Mouse (Mus musculus) midbrain, embryonic 12.5 days (tissue): ENCODE data around the gene Gpr152. TPM values are rescaled to one million over a fixed set of nuclear protein-coding genes. Genes with fewer than 3 reads are reported as not detected.

Source experiments
- ATAC-seq: fragments of 200-750 bp; cut with Nextera tagmentation; 2 replicates; pipeline ENCODE4 v1.8.0; 2017; ENCODE audit warnings: low read depth, moderate TSS enrichment, moderate library complexity; ENCODE audit not compliant: low FRiP score
- H3K27ac ChIP-seq: fragments of 300-500 bp; sonication (generic); replicated peaks from 2 replicates; pipeline ENCODE4 v1.5.1; 2016; ENCODE audit warnings: mild to moderate bottlenecking
- H3K27me3 ChIP-seq: fragments of 300-500 bp; sonication (generic); 2 replicates; pipeline ENCODE4 v1.6.1; 2016; ENCODE audit warnings: mild to moderate bottlenecking
- H3K36me3 ChIP-seq: fragments of 300-500 bp; sonication (generic); 2 replicates; pipeline ENCODE4 v1.6.1; 2016
- H3K4me1 ChIP-seq: fragments of 300-500 bp; sonication (generic); 2 replicates; pipeline ENCODE4 v1.6.1; 2016
- H3K4me2 ChIP-seq: fragments of 300-500 bp; sonication (generic); replicated peaks from 2 replicates; pipeline ENCODE4 v1.6.1; 2016; ENCODE audit warnings: mild to moderate bottlenecking, moderate library complexity
- H3K4me3 ChIP-seq: fragments of 300-500 bp; sonication (generic); 2 replicates; pipeline ENCODE4 v1.5.1; 2016; ENCODE audit warnings: mild to moderate bottlenecking
- H3K9ac ChIP-seq: fragments of 300-500 bp; sonication (generic); replicated peaks from 2 replicates; pipeline ENCODE4 v1.6.1; 2016; ENCODE audit warnings: mild to moderate bottlenecking, moderate library complexity
- H3K9me3 ChIP-seq: fragments of 300-500 bp; sonication (generic); 2 replicates; pipeline ENCODE4 v1.6.1; 2016; ENCODE audit warnings: mild to moderate bottlenecking
- WGBS: fragments of 180-500 bp; shearing (Covaris S2); methylation state at CpG from one replicate; pipeline ENCODE4 v1.1.7; 2016; 5-methylcytosine and 5-hydroxymethylcytosine counted together
- polyA plus RNA-seq: library from polyadenylated mRNA; unstranded; fragments of >200 nt; fragmentation: Nextera tagmentation; extraction: Ambion mirVana; gene quantifications from 2 replicates; pipeline ENCODE4 v1.2.1, GENCODE M21; 2016

Gene Gpr152
- polyA plus RNA-seq: not detected in 2 replicates

DNA sequence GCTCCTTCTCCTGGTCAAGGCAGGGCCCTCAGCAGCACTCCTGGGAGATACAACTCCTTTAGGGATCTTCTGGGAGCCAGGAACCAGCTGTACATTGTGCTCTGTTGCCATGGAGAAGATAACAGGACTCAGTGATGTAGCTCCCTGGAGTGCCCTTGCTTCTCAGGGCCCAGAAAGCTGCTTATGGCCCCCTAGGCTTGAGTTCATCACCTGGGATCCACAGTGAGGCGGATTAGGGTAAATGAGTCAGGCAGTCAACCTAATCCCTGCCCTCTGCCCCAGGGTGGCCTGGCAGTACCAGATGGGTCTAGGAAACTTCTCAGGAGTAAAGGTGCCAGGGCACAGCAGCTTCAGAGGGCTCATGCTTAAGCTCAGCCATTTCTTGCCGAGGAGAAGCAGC, at the start of gene Gpr152:
Gene Gpr152, plus strand, starts transcription at position 342 of the 400 bp plus-strand sequence.
- 55% methylated on average over 2 of the region's 2 CpGs for whole genome bisulfite sequencing
- H3K27ac ChIP-seq: no peak within 1 kb of the TSS

DNA sequence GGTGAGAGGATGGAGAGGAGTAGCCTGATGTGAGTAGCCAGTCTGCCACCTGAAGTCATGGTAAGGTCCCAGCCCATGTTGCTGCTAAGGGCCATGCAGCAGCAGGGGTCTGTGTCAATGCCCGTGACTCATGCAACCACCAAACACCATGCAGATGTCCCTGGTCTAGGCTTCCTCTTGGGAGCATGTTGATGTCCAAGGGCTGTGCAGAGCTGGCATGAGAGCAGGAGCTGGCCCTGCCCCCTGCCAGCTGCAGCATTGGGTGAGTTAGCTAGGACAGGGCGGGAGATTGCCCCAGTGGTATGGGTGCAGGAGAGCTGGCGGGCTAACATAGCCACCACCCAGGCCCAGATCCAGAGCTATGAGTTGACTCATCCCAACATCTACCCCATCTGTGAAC, 49.1 kb upstream of the Gpr152 start:
- Histone ChIP-seq H3K27me3 (peaks cover 10% of the 10 kb centered on the region; the same call in 1 of the 2 replicates), H3K36me3 (no peaks in the 10 kb centered on the region), H3K4me3 (no peak overlapping the region), H3K9me3 (no peaks in the 10 kb centered on the region), H3K4me2 (no peak overlapping the region), H3K9ac (no peak overlapping the region), H3K27ac (no peak overlapping the region), H3K4me1 (no peaks in the 10 kb centered on the region)
- ATAC-seq: no peak
- WGBS: 90% methylated on average over 3 of the region's 3 CpGs

More for the DNA sequence above, at the start of gene Gpr152:
- Histone ChIP-seq H3K4me2 (no peak within 1 kb of the TSS), H3K36me3 (no peaks in the 10 kb centered on the region), H3K9ac (0 out of 2 replicates have a peak within 1 kb of the TSS, but pooled peaks have one; percentile 11), H3K27me3 (no peaks in the 10 kb centered on the region; the same call in 1 of the 2 replicates), H3K4me3 (no peak within 1 kb of the TSS), H3K9me3 (no peaks in the 10 kb centered on the region), H3K4me1 (peaks cover 5% of the 10 kb centered on the region; the same call in 1 of the 2 replicates)
- ATAC-seq: no peak

DNA sequence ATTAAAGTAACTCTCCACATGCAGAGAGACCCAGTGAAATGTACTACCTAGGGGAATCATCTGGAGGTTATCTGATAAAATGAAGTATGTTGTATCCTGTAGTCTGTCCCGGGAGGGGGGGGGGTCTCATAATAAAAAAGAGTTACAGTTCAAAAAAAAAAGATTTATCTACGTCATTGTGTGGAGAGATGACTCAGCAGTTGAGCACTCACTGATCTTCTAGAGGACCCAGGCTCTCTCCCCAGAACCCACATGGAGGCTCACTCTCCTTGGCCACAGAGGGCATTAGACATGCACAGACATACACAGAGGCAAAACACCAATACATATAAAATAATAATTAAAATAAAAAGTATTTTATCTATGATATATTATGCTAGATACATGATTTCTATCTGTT, 48.2 kb upstream of the Gpr152 start:
- ATAC-seq: no peak
- Histone ChIP-seq H3K9ac (no peak overlapping the region), H3K9me3 (no peaks in the 10 kb centered on the region), H3K27ac (no peak overlapping the region), H3K4me2 (no peak overlapping the region), H3K27me3 (peaks cover 10% of the 10 kb centered on the region; the same call in 1 of the 2 replicates), H3K4me1 (peaks cover 6% of the 10 kb centered on the region), H3K4me3 (no peak overlapping the region), H3K36me3 (no peaks in the 10 kb centered on the region)
- 57% methylated on average over 2 of the region's 2 CpGs for WGBS

DNA sequence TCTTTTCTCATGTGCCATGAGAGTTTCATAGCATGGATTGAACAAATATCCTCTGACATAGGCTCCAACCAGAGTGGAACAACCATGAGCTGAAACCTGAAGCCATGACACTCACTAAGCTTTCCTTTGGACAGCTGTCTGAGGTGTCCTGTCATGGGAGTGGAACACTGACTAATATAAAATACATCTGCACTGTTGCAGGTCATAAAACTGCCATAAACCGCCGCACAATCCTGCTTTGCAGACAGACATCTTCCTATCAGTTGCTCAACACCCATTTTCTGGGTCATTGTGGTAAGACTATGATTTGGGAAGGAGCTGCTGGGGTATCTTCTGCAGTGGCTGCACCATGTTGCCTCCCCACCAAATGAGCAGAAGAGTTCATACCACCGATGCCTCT, 46.8 kb upstream of the Gpr152 start:
- H3K4me2 ChIP-seq: no peak overlapping the region
- no peak for ATAC-seq
- H3K27ac ChIP-seq: no peak overlapping the region
- H3K27me3 ChIP-seq: peaks cover 10% of the 10 kb centered on the region; the same call in 1 of the 2 replicates
- no peaks in the 10 kb centered on the region for H3K9me3 ChIP-seq
- WGBS: 96% methylated on average over 3 of the region's 3 CpGs
- H3K4me1 ChIP-seq: peaks cover 13% of the 10 kb centered on the region
- H3K36me3 ChIP-seq: no peaks in the 10 kb centered on the region
- H3K4me3 ChIP-seq: no peak overlapping the region
- H3K9ac ChIP-seq: no peak overlapping the region

DNA sequence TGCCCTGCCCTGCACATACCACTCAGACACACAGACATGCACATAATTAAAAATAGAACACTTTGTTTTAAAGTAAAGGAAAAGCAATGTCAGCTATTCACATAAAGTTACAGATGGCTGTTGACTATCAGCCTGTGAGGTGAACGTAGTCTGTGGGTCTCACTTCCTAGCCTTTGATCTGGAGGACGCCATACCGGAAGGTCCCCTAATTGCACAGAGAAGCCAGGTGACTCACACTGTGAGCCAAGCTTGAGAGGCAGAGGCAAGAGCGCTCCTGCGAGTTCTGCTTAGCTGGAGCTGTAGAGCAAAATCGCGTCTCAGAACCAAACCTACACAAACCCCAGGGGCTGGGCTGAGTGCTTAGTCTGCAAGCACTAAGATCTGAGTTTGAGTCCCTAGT, 45.8 kb upstream of the Gpr152 start:
- WGBS: 84% methylated on average over 7 of the region's 7 CpGs
- H3K27me3 ChIP-seq: peaks cover 10% of the 10 kb centered on the region; the same call in 1 of the 2 replicates

DNA sequence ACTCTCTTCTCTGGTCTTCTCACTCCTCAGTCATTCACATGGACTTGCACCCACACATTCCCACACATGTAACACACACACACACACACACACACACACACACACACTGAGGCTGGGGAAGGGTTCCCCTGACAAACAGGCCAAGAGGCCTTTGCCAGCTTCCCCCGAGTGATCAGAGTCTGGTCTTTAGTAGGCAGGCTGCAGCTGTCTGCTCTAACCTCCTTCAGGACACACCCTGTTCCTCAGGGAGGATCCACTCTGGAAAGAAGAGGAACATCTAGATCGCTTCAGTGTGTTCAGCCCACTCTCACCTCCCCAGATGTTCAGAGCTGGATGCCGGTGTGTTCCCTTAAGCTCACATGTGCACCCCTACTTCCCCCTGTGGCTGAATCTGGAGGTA, 45.2 kb upstream of the Gpr152 start:
- H3K4me3 ChIP-seq: no peak overlapping the region
- WGBS: 82% methylated on average over 3 of the region's 3 CpGs
- peaks cover 29% of the 10 kb centered on the region for H3K4me1 ChIP-seq
- no peak overlapping the region for H3K4me2 ChIP-seq
- peaks cover 9% of the 10 kb centered on the region; the same call in 1 of the 2 replicates for H3K27me3 ChIP-seq
- H3K9me3 ChIP-seq: no peaks in the 10 kb centered on the region
- no peak overlapping the region for H3K27ac ChIP-seq
- no peaks in the 10 kb centered on the region for H3K36me3 ChIP-seq
- no peak overlapping the region for H3K9ac ChIP-seq
- ATAC-seq: no peak

More for the DNA sequence above, 45.8 kb upstream of the Gpr152 start:
- Histone ChIP-seq H3K27ac (no peak overlapping the region), H3K9ac (no peak overlapping the region), H3K4me3 (no peak overlapping the region), H3K4me2 (no peak overlapping the region), H3K9me3 (no peaks in the 10 kb centered on the region), H3K36me3 (no peaks in the 10 kb centered on the region), H3K4me1 (peaks cover 23% of the 10 kb centered on the region)
- no peak for ATAC-seq

DNA sequence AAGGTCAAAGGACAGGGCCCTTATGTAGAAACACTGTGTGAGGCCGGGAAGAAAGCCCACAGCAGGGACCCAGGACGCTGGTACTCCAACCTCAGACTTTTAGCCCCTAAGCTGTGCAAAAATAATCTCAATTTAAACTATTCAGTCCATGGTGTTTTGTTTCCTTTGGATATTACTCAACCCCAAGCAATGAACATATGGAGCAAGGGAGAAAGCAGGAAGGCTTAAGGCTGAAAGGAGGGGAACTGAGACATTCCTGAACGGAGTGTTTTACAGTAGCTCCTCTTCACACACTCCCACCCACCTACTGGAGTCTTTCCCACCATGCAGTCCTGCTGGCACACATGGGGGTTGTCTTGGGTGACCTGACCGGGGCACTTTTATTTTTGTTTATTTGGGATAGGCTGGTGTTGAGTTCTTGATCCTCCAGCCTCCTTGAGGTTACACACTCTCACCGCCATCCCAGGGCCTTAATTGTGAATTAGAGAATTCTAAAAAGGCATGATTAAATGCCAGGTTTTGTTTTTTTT, 44.7 kb upstream of the Gpr152 start:
- Histone ChIP-seq H3K9ac (no peak overlapping the region), H3K4me3 (no peak overlapping the region), H3K9me3 (no peaks in the 10 kb centered on the region), H3K27ac (no peak overlapping the region), H3K4me2 (no peak overlapping the region), H3K27me3 (peaks cover 11% of the 10 kb centered on the region), H3K36me3 (no peaks in the 10 kb centered on the region), H3K4me1 (peaks cover 34% of the 10 kb centered on the region)
- no peak for ATAC-seq
- 82% methylated on average over 5 of the region's 5 CpGs for WGBS

DNA sequence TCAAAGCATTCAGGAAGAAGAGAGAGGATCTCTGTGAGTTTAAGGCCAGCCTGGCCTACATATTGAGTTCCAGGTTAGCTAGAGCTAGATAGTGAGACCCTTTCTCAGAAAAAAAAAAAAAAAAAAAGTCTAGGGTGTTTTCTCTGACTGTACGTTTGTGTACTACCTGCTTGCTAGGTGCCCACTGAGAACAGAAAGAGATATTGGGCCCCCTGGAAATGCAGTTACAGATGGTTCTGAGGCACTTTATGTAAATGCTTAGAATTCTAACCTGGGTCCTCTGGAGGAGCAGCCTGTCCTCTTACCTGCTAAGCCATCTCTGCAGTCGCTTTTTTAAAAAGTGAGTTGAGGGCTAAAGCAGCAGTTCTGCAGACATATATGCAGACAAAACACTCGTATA, 43.8 kb upstream of the Gpr152 start:
- Histone ChIP-seq H3K9ac (no peak overlapping the region), H3K4me3 (no peak overlapping the region), H3K27me3 (peaks cover 16% of the 10 kb centered on the region), H3K36me3 (no peaks in the 10 kb centered on the region), H3K9me3 (no peaks in the 10 kb centered on the region), H3K4me2 (no peak overlapping the region), H3K27ac (no peak overlapping the region), H3K4me1 (peaks cover 43% of the 10 kb centered on the region)
- ATAC-seq: no peak
- 68% methylated on average over 3 of the region's 3 CpGs for WGBS

DNA sequence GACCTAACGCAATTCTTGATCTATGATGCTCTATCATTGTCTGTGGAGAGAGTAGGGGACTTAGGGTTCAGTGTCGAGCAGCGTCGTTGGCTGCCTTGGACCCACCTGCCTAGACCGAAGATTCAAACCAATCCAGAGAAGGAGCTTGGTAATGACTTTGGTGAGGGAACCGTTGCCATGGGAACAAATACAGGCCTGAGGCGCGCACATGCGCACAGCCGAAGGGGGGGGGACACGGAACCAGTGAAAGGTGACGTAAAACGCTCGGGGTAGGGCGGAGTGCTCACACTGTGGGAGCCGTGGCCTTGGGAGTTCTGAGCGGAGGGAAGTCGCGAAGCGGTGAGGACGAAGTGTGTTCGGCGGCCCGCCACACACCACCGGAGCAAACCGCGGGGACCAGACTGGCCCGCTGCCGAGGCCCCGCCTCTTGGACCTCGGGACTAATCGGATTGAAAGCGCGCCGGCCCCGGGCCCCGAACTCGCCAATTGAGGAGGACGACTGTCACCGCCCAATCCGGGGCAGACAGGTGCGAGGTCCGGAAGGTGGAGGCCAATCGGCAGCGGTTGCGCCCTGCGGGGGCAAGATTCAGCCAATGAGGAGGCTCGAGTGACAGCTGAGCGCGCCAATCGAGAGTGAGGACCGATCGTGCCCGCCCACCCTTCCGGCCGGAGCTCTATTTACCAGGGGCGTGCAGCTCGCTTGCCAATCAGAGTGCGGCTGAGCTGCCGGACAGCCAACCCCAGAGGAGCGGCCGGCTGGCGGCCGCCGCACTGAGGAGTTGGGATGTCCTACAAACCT, 42.7 kb upstream of the Gpr152 start, which contains the start of gene Cdk2ap2:
Gene Cdk2ap2, plus strand, starts transcription at position 541 of the 799 bp plus-strand sequence.
- Histone ChIP-seq H3K4me1 (peaks cover 54% of the 10 kb centered on the region), H3K27me3 (peaks cover 26% of the 10 kb centered on the region), H3K36me3 (no peaks in the 10 kb centered on the region)

DNA sequence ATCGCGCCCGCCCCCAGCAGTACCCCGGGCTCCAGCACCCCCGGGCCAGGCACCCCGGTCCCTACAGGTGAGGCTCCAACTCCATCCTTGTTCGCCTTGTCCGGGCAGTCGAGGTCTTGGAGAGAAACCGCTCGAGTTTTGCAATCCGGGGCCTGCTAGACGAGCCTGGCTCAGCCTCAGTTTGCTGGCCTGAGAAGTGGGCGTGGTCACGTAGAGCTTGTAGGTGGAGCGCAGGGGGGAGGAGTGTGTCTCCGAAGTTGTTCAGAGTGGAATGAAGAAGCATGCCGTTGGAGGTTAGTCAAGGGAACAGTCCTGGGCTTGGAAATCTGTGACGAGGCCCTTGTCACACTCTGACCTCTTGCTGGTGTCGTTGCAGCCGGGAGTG, 42.2 kb upstream of the Gpr152 start:
- Histone ChIP-seq H3K27ac (peak overlapping the region; percentile 68), H3K4me1 (peaks cover 55% of the 10 kb centered on the region), H3K4me3 (peak overlapping the region; percentile 64), H3K36me3 (no peaks in the 10 kb centered on the region), H3K9me3 (no peaks in the 10 kb centered on the region), H3K4me2 (peak overlapping the region; percentile 59), H3K9ac (peak overlapping the region; percentile 56), H3K27me3 (peaks cover 32% of the 10 kb centered on the region)
- WGBS: 1% methylated on average over 21 of the region's 21 CpGs
- ATAC-seq: no peak

More for the DNA sequence above, 42.7 kb upstream of the Gpr152 start, which contains the start of gene Cdk2ap2:
- peak within 1 kb of the TSS; percentile 64 for H3K4me3 ChIP-seq
- peak within 1 kb of the TSS; percentile 56 for H3K9ac ChIP-seq
- no peaks in the 10 kb centered on the region for H3K9me3 ChIP-seq
- WGBS: under 1% methylated on average over 65 of the region's 65 CpGs
- ATAC-seq: peak; percentile 93
- peak within 1 kb of the TSS; percentile 59 for H3K4me2 ChIP-seq
- H3K27ac ChIP-seq: peak within 1 kb of the TSS; percentile 89

DNA sequence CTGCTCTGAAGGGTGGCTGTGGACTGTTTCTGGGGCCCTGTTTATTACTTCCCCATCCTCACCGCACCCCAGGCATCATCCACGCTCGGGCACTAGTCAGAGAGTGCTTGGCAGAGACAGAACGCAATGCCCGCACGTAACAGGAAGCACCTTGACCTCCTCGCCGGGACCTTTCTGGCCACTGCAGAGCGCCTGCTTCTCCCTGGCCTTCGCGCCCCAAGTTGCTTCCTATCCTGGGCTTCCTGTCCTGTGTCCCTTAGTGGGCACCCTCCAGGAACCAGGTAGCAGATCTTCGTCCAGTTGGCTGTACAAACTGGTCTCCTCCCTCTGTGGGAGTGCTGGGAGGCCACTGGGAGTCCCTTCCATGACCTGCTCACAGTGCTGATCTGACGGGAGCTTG, 41.2 kb upstream of the Gpr152 start:
- H3K9ac ChIP-seq: 0 out of 2 replicates have a peak overlapping the region, but pooled peaks have one; percentile 56
- H3K4me1 ChIP-seq: peaks cover 55% of the 10 kb centered on the region
- peaks cover 42% of the 10 kb centered on the region for H3K27me3 ChIP-seq
- H3K4me3 ChIP-seq: no peak overlapping the region
- H3K9me3 ChIP-seq: no peaks in the 10 kb centered on the region
- no peak overlapping the region for H3K27ac ChIP-seq
- no peak overlapping the region for H3K4me2 ChIP-seq
- no peaks in the 10 kb centered on the region for H3K36me3 ChIP-seq
- 94% methylated on average over 13 of the region's 13 CpGs for WGBS
- ATAC-seq: no peak

DNA sequence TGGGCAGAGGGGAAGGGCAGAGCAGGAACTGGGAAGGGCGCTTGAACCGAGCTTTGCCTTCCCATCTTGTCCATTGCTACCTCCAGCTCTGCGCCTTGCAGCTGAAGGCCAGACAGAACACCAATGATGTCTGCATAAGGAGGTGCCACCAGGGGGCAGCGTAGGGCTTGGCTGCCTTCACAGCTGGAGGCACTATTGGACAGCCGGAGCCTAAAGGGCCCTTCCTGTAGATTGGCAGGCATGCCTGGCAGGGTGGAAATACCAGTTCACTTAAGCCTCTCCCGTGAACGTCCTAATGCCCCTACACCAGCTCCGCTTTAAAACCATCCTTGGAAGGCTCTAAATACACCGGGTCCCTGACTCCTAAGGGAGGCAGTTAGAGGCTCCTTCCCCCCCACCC, 40.5 kb upstream of the Gpr152 start:
- peaks cover 55% of the 10 kb centered on the region for H3K4me1 ChIP-seq
- H3K27ac ChIP-seq: no peak overlapping the region
- no peaks in the 10 kb centered on the region for H3K9me3 ChIP-seq
- ATAC-seq: no peak
- peak overlapping the region; percentile 78; the same call in 1 of the 2 replicates for H3K4me2 ChIP-seq
- no peaks in the 10 kb centered on the region for H3K36me3 ChIP-seq
- no peak overlapping the region for H3K9ac ChIP-seq
- peaks cover 46% of the 10 kb centered on the region for H3K27me3 ChIP-seq
- WGBS: 11% methylated on average over 9 of the region's 9 CpGs
- H3K4me3 ChIP-seq: no peak overlapping the region
